Comparison of ENCODE assay signal across 5 mouse cellular contexts in the genomic region with DNA sequence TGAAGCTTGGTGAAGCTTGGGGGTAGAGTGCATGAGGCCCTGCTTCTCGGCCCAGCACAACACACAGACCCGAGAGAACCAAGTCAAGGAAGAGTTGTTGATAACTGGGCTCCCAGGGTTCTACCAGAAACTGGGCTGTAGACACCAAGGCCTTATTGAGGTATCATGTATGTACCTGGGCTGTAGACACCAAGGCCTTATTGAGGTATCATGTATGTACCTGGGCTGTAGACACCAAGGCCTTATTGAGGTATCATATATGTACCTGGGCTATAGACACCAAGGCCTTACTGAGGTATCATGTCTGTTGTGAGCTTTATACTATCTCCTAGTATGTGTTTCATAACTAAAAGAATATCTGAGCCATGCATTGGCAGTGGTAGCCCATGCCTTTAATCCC. TPM values are rescaled to one million over a fixed set of nuclear protein-coding genes. Genes with fewer than 3 reads are reported as not detected.
"Had no signal": no experiment of that assay in that cellular context is flagged by ENCODE, and none has a peak within 500 bp of the region (broad histone marks: within the 10 kb centered on the region; RNA-seq: fewer than 3 reads in every experiment).

No protein-coding gene starts in this region.

RNA-seq across cellular contexts. Expression of a gene that starts 18.6 kb away (rescaled TPM):
- total RNA-seq: neutrophil, adult 5-6 weeks had no signal
- polyA plus RNA-seq: spleen, adult 2 months; thymus, adult 2 months; thymus, postnatal 0 days; urinary bladder, adult 2 months had no signal
